Mouse (Mus musculus) megakaryocyte progenitor cell, adult 5-6 weeks (primary cell): ENCODE results near the gene Pef1. TPM values are rescaled to one million over a fixed set of nuclear protein-coding genes. Genes with fewer than 3 reads are reported as not detected.

ENCODE experiments used
- ATAC-seq: replicated peaks from 2 replicates; pipeline ENCODE4 v1.8.0; 2016; ENCODE audit warnings: mild to moderate bottlenecking, moderate TSS enrichment, inconsistent platforms; ENCODE audit not compliant: poor library complexity
- total RNA-seq, 2 experiments: library from RNA; stranded (forward) in 1 of 2; stranded (reverse) in 1 of 2; fragments of 157-497, 149-512 nt in 1 of 2; fragments of 200-1000 nt in 1 of 2; gene quantifications; 2 replicates each; pipeline versions ENCODE4 v1.2.3 to v1.2.4; 2015 to 2017

Pef1 gene
- total RNA-seq, 2 experiments from 2014 or later = 15.5 to 51.8 TPM

- ATAC-seq = peak; percentile 95
Observed at GRCm38 (mm10) chr4:130087293-130087692, 15.1 kb upstream of the Pef1 start.

GRCm38 (mm10) chr4:130095137-130095536 is 7.2 kb upstream of the Pef1 start:
- no peak for ATAC-seq

GRCm38 (mm10) chr4:130101183-130101582 is 1.2 kb upstream of the Pef1 start:
- ATAC-seq = no peak

GRCm38 (mm10) chr4:130103632-130104031 is 1.3 kb downstream of the Pef1 start:
- no peak for ATAC-seq

- no peak for ATAC-seq
Observed at GRCm38 (mm10) chr4:130104584-130104983, 2.2 kb downstream of the Pef1 start.

GRCm38 (mm10) chr4:130107065-130107443 is 4.7 kb downstream of the Pef1 start:
- peak; percentile 64 for ATAC-seq

- ATAC-seq = peak; percentile 82
Observed at GRCm38 (mm10) chr4:130107444-130108131, 5.2 kb downstream of the Pef1 start.

- peak; percentile 10; the same call in 1 of the 2 replicates for ATAC-seq
Observed at GRCm38 (mm10) chr4:130108929-130109328, 6.6 kb downstream of the Pef1 start.

- ATAC-seq = no peak
Observed at GRCm38 (mm10) chr4:130109666-130110065, 7.3 kb downstream of the Pef1 start.

- ATAC-seq = no peak
Observed at GRCm38 (mm10) chr4:130110091-130110490, 7.7 kb downstream of the Pef1 start.

- ATAC-seq = peak; percentile 63
Observed at GRCm38 (mm10) chr4:130112299-130112698, 9.9 kb downstream of the Pef1 start.

- ATAC-seq = peak; percentile 29; the same call in 1 of the 2 replicates
Observed at GRCm38 (mm10) chr4:130112732-130113131, 10.4 kb downstream of the Pef1 start.

GRCm38 (mm10) chr4:130120752-130121151 is 18.4 kb downstream of the Pef1 start:
- no peak for ATAC-seq

- ATAC-seq = no peak
Observed at GRCm38 (mm10) chr4:130121560-130121959, 19.2 kb downstream of the Pef1 start.

- no peak for ATAC-seq
Observed at GRCm38 (mm10) chr4:130123020-130123419, 20.7 kb downstream of the Pef1 start.

- no peak for ATAC-seq
Observed at GRCm38 (mm10) chr4:130124110-130124509, 21.8 kb downstream of the Pef1 start.

- ATAC-seq = no peak
Observed at GRCm38 (mm10) chr4:130125164-130125563, 22.8 kb downstream of the Pef1 start.

- ATAC-seq = no peak
Observed at GRCm38 (mm10) chr4:130125935-130126334, 23.6 kb downstream of the Pef1 start.

GRCm38 (mm10) chr4:130128907-130129306 is 26.5 kb downstream of the Pef1 start:
- peak; percentile 40 for ATAC-seq

GRCm38 (mm10) chr4:130130082-130130481 is 27.7 kb downstream of the Pef1 start:
- no peak for ATAC-seq

- no peak for ATAC-seq
Observed at GRCm38 (mm10) chr4:130130641-130131350, 28.4 kb downstream of the Pef1 start.

- ATAC-seq = no peak
Observed at GRCm38 (mm10) chr4:130131448-130132105, 29.2 kb downstream of the Pef1 start.
